Mouse (Mus musculus): ENCODE data around the gene Sin3b. TPM values are rescaled to one million over a fixed set of nuclear protein-coding genes. Genes with fewer than 3 reads are reported as not detected.

Sin3b gene
- polyA plus RNA-seq, 1 experiment from 2014 or later = 197 TPM

DNA sequence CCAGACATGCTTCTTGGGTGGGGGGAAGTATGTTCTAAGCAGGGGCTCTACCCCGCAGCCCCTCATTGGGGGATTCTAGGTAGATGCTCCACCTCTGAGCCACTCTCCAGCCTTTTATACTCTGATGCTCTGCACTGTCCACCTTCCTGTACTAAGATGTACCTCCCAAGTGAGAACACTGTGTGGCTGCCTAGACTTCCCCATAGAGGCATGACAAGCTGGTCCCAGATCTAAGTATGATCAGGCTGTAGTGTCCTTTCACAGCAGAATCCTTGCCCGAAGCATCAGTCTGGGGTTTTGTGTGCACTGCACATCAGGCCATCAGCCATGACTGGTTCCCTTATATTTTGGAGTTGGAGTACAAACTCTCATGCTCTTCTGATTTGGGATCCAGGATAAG lies 32.9 kb downstream of the Sin3b start:
- H3K36me3 ChIP-seq (ENCODE audit: control insufficient read depth, insufficient read depth, low read length) = peaks cover 34% of the 10 kb centered on the region
- no peak overlapping the region for H3K27ac ChIP-seq (replicated peaks)
- no peaks in the 10 kb centered on the region for H3K27me3 ChIP-seq (ENCODE audit: control insufficient read depth, insufficient read depth, low read length)
- H3K9me3 ChIP-seq (ENCODE audit: control insufficient read depth, low read length) = no peaks in the 10 kb centered on the region
- TF ChIP-seq CTCF (IDR thresholded peaks at IDR 0.05; ENCODE audit: low read depth) (no peak), EP300 (optimal IDR thresholded peaks at IDR 0.05) (no peak)
- no peak overlapping the region for H3K4me2 ChIP-seq (replicated peaks; ENCODE audit: low read depth)
- DNase-seq (ENCODE audit: low spot score) = peak; percentile 8
- no peaks in the 10 kb centered on the region for H3K4me1 ChIP-seq (replicated peaks; ENCODE audit: control insufficient read depth, insufficient read depth)
- WGBS = 95% methylated on average over 2 of the region's 2 CpGs
- ATAC-seq (ENCODE audit: low FRiP score, low TSS enrichment) = no peak
- H3K9ac ChIP-seq (ENCODE audit: low read length) = no peak overlapping the region
- no peak overlapping the region for H3K4me3 ChIP-seq (ENCODE audit: low read depth, low read length)

DNA sequence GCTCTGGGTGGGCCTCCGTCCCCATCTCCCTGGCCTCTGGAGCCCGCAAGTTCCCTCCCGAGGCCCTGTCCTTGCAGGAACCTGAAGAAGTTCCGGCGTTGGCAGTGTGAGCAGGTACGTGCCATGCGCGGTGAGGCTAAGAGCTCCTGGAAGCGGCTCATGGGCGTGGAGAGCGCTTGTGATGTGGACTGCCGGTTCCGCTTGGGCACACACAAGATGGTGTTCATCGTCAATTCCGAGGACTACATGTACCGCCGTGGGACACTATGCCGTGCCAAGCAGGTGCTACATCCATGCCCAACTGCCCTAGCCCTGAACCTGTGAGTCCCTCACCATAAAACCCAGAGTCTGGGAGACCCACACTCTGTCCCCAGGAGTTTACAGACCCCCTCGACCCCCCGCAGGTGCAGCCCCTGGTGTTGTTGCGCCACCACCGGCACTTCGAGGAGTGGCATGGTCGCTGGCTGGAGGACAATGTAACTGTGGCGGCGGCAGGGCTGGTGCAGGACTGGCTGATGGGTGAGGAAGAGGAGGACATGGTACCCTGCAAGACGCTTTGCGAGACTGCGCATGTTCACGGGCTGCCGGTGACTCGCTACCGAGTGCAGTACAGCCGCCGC lies 33.8 kb downstream of the Sin3b start:
- H3K4me1 ChIP-seq (replicated peaks; ENCODE audit: control insufficient read depth, insufficient read depth) = no peaks in the 10 kb centered on the region
- no peaks in the 10 kb centered on the region for H3K9me3 ChIP-seq (ENCODE audit: control insufficient read depth, low read length)
- ATAC-seq (ENCODE audit: low FRiP score, low TSS enrichment) = no peak
- H3K4me3 ChIP-seq (ENCODE audit: low read depth, low read length) = no peak overlapping the region
- H3K27ac ChIP-seq (replicated peaks) = no peak overlapping the region
- TF ChIP-seq EP300 (optimal IDR thresholded peaks at IDR 0.05) (no peak), CTCF (IDR thresholded peaks at IDR 0.05; ENCODE audit: low read depth) (no peak)
- H3K9ac ChIP-seq (ENCODE audit: low read length) = no peak overlapping the region
- peak; percentile 13 for DNase-seq (ENCODE audit: low spot score)
- 93% methylated on average over 35 of the region's 35 CpGs for WGBS
- H3K4me2 ChIP-seq (replicated peaks; ENCODE audit: low read depth) = no peak overlapping the region
- no peaks in the 10 kb centered on the region for H3K27me3 ChIP-seq (ENCODE audit: control insufficient read depth, insufficient read depth, low read length)
- H3K36me3 ChIP-seq (ENCODE audit: control insufficient read depth, insufficient read depth, low read length) = peaks cover 28% of the 10 kb centered on the region

DNA sequence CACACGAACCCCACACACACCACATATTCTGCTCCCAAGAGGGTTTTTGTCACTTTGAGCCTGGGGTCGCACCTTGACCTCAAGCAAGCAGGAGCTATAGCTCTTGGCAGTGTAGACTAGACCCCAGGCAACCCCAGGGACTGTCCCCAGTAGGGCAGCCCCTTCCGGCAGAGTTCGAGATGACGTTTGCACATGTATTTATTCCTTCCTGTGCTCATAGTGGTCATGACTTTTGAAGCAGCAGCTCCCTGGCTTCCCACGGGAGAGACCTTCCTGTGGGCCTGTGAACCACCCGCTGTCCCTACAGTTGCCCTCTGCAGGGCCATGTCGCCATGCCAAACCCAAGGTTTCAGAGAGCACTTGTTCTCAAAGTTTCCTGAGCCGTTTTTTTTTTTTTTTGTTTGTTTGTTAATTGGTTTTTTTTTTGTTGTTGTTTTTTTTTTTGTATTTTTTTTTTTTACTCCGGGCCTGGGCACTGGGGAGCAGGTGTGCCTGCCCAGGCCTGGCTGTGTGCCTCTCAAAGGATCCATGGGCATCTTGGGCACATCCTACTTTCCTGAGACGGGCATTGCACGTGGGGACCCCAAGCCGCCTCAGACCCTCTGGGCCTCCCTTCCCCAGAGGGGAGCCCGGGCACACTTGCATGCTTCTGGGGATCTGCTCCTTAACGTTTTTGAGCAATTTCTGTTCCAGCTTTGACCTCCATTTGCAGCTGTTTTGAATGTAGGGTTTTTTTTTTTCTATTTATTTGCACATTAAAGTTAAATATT lies 34.5 kb downstream of the Sin3b start:
- Histone ChIP-seq H3K9ac (ENCODE audit: low read length) (no peak overlapping the region), H3K36me3 (ENCODE audit: control insufficient read depth, insufficient read depth, low read length) (peaks cover 25% of the 10 kb centered on the region), H3K9me3 (ENCODE audit: control insufficient read depth, low read length) (no peaks in the 10 kb centered on the region), H3K4me1 (replicated peaks; ENCODE audit: control insufficient read depth, insufficient read depth) (no peaks in the 10 kb centered on the region), H3K4me2 (replicated peaks; ENCODE audit: low read depth) (no peak overlapping the region), H3K4me3 (ENCODE audit: low read depth, low read length) (no peak overlapping the region), H3K27me3 (ENCODE audit: control insufficient read depth, insufficient read depth, low read length) (no peaks in the 10 kb centered on the region), H3K27ac (replicated peaks) (no peak overlapping the region)
- TF ChIP-seq CTCF (IDR thresholded peaks at IDR 0.05; ENCODE audit: low read depth) = no peak
- no peak for TF ChIP-seq EP300 (optimal IDR thresholded peaks at IDR 0.05)
- DNase-seq (ENCODE audit: low spot score) = peak; percentile 12
- no peak for ATAC-seq (ENCODE audit: low FRiP score, low TSS enrichment)
- 90% methylated on average over 15 of the region's 15 CpGs for WGBS

DNA sequence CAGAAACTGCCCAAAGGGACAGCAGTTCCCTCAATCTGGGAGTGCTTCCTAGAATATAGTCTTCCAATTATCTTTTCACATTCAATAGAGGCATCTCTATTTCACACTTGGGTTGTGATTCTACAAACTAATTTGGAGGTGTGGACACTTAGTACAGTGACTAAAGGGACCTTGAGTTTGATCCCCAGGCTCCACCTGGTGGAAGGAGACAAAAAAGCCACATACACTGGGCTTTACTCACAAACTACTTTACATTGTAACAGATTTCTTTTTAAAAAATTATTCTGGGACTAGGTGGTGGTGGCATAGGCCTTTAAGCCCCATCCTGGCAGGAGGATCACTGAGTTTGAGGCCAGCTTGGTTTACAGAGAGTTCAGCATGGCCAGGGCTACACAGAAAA lies 35.2 kb downstream of the Sin3b start:
- Histone ChIP-seq H3K9me3 (ENCODE audit: control insufficient read depth, low read length) (no peaks in the 10 kb centered on the region), H3K4me3 (ENCODE audit: low read depth, low read length) (no peak overlapping the region), H3K27ac (replicated peaks) (no peak overlapping the region), H3K4me1 (replicated peaks; ENCODE audit: control insufficient read depth, insufficient read depth) (no peaks in the 10 kb centered on the region), H3K27me3 (ENCODE audit: control insufficient read depth, insufficient read depth, low read length) (no peaks in the 10 kb centered on the region), H3K9ac (ENCODE audit: low read length) (no peak overlapping the region), H3K36me3 (ENCODE audit: control insufficient read depth, insufficient read depth, low read length) (peaks cover 21% of the 10 kb centered on the region), H3K4me2 (replicated peaks; ENCODE audit: low read depth) (no peak overlapping the region)
- no peak for TF ChIP-seq EP300 (optimal IDR thresholded peaks at IDR 0.05)
- TF ChIP-seq CTCF (IDR thresholded peaks at IDR 0.05; ENCODE audit: low read depth) = peak; percentile 51
- DNase-seq (ENCODE audit: low spot score) = peak; percentile 6
- ATAC-seq (ENCODE audit: low FRiP score, low TSS enrichment) = no peak

DNA sequence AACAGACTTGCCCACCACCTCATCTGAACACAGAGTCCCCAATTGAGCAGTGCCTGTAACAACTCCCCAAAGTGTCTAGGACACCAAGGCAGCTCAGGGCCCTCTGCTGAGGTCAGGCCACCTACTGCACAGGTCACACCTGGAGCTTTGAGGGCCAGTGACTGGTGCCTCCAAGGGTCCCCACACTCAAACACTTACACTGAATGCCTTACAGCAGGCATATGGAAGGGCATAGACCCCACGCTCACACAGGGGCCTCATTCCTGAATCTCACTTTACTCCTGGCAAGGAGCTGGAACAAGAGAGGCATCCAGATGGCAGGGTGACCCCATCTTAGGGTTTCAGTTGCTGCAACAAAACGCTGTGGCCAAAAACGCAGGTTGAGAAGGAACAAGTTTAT lies 37.1 kb downstream of the Sin3b start:
- 87% methylated on average over 3 of the region's 3 CpGs for WGBS
- H3K27me3 ChIP-seq (ENCODE audit: control insufficient read depth, insufficient read depth, low read length) = no peaks in the 10 kb centered on the region

More for the DNA sequence above, 37.1 kb downstream of the Sin3b start:
- ATAC-seq (ENCODE audit: low FRiP score, low TSS enrichment) = no peak
- Histone ChIP-seq H3K4me1 (replicated peaks; ENCODE audit: control insufficient read depth, insufficient read depth) (no peaks in the 10 kb centered on the region), H3K4me2 (replicated peaks; ENCODE audit: low read depth) (no peak overlapping the region), H3K4me3 (ENCODE audit: low read depth, low read length) (no peak overlapping the region), H3K27ac (replicated peaks) (no peak overlapping the region), H3K9me3 (ENCODE audit: control insufficient read depth, low read length) (no peaks in the 10 kb centered on the region), H3K36me3 (ENCODE audit: control insufficient read depth, insufficient read depth, low read length) (peaks cover 14% of the 10 kb centered on the region), H3K9ac (ENCODE audit: low read length) (no peak overlapping the region)
- no peak for TF ChIP-seq EP300 (optimal IDR thresholded peaks at IDR 0.05)
- no peak for TF ChIP-seq CTCF (IDR thresholded peaks at IDR 0.05; ENCODE audit: low read depth)
- DNase-seq (ENCODE audit: low spot score) = no peak

All from stomach, postnatal 0 days (tissue).